Mouse (Mus musculus) lung, postnatal 0 days (tissue): Measurements from ENCODE around the gene Pde4c.

Experiments
- CTCF ChIP-seq: IDR thresholded peaks from 2 replicates; pipeline ENCODE4 v1.5.1; 2016; ENCODE audit warnings: antibody characterized with exemption, mild to moderate bottlenecking
- EP300 ChIP-seq: IDR thresholded peaks from 2 replicates; pipeline ENCODE4 v1.6.1; 2016; ENCODE audit warnings: antibody characterized with exemption, mild to moderate bottlenecking, control low read depth

GRCm38 (mm10) chr8:70708281-70708680 lies 15.2 kb upstream of the Pde4c start:
- no peak for TF ChIP-seq CTCF
- no peak for TF ChIP-seq EP300
